Mouse (Mus musculus): ENCODE measurements around the gene Hamp. TPM values are rescaled to one million over a fixed set of nuclear protein-coding genes. Genes with fewer than 3 reads are reported as not detected.

The Hamp gene
- polyA plus RNA-seq, 1 experiment from 2014 or later, result not detected

DNA sequence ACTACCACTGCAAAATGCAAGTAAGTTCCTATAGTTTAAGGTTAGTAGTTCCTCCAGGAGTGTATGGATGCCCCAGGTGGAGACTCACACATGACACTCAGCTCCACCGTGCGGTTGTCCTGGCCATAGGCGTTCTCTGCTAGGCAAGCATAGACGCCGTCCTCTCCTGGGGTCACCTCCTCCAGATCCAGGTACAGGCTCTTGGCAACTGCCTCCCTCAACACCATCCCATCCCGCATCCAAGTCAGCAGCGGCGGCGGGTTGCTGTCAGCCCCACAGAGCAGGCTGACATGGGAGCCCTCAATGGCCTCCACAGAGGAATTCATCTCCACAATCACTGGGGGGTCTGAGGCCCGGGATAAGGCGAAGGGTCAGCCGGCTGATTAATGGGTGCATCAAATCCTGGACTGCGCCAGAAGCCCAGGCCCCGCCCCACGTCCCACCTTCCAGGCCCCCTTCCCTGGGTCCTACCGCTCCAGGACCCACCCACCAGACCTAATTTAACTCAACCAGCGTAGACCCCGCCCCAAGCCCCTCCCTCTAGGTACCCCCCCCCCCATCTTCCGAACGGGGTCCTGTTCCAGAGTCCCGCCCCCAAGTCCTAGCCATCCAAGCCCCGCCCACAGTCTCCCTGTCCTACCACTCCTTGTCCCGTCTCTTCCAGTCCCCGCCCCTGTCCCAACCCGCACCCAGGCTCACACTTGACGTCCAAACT lies 35.4 kb downstream of the Hamp start:
- Histone ChIP-seq H3K27me3 (ENCODE audit: control insufficient read depth, insufficient read depth, low read length) (no peaks in the 10 kb centered on the region; the same call in 1 of the 2 replicates), H3K9me3 (ENCODE audit: control insufficient read depth, low read length) (no peaks in the 10 kb centered on the region)

DNA sequence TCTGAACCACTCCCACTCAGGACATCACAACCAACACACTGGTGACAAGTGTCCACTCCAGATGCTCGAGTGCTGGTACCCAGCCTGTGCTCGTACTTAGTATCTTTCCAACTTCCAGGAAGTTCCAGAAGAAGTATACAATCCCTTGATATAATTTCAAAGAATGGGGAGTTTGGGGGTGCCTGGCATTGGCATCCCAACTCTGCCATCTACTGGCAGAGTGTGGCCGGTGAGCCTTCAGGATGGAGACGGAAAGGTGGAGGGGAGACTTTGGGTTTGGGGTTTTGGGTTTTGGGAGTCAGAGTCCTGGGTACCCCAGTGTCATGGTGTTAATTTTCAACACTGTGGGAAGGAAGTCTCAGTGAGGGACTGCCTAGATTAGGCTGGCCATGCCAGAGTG lies 39.8 kb downstream of the Hamp start:
- ATAC-seq (ENCODE audit: low FRiP score) (no peak), DNase-seq (ENCODE audit: low spot score) (no peak)
- WGBS, result 58% methylated on average over 4 of the region's 4 CpGs
- H3K27me3 ChIP-seq (ENCODE audit: control insufficient read depth, insufficient read depth, low read length), result no peaks in the 10 kb centered on the region; the same call in 1 of the 2 replicates
- no peaks in the 10 kb centered on the region for H3K9me3 ChIP-seq (ENCODE audit: control insufficient read depth, low read length)
- H3K36me3 ChIP-seq (ENCODE audit: control insufficient read depth, insufficient read depth, low read length), result no peaks in the 10 kb centered on the region
- no peak overlapping the region for H3K9ac ChIP-seq (ENCODE audit: low read depth, low read length)
- no peak overlapping the region for H3K27ac ChIP-seq (ENCODE audit: low read depth, low read length)
- H3K4me1 ChIP-seq (replicated peaks; ENCODE audit: control insufficient read depth, insufficient read depth, low read length), result no peaks in the 10 kb centered on the region; the same call in 1 of the 2 replicates
- no peak overlapping the region for H3K4me2 ChIP-seq (replicated peaks; ENCODE audit: low read depth, low read length)
- H3K4me3 ChIP-seq (ENCODE audit: low read depth, low read length), result no peak overlapping the region

More for the DNA sequence above, 35.4 kb downstream of the Hamp start:
- H3K4me2 ChIP-seq (replicated peaks; ENCODE audit: low read depth, low read length), result peak overlapping the region; percentile 58
- DNase-seq (ENCODE audit: low spot score) (peak; percentile 61), ATAC-seq (ENCODE audit: low FRiP score) (peak; percentile 79)
- H3K9ac ChIP-seq (ENCODE audit: low read depth, low read length), result 0 out of 2 replicates have a peak overlapping the region, but pooled peaks have one; percentile 11
- WGBS, result 2% methylated on average over 21 of the region's 26 CpGs
- H3K4me3 ChIP-seq (ENCODE audit: low read depth, low read length), result peak overlapping the region; percentile 26
- no peak overlapping the region for H3K27ac ChIP-seq (ENCODE audit: low read depth, low read length)
- H3K36me3 ChIP-seq (ENCODE audit: control insufficient read depth, insufficient read depth, low read length), result no peaks in the 10 kb centered on the region
- no peaks in the 10 kb centered on the region; the same call in 1 of the 2 replicates for H3K4me1 ChIP-seq (replicated peaks; ENCODE audit: control insufficient read depth, insufficient read depth, low read length)

DNA sequence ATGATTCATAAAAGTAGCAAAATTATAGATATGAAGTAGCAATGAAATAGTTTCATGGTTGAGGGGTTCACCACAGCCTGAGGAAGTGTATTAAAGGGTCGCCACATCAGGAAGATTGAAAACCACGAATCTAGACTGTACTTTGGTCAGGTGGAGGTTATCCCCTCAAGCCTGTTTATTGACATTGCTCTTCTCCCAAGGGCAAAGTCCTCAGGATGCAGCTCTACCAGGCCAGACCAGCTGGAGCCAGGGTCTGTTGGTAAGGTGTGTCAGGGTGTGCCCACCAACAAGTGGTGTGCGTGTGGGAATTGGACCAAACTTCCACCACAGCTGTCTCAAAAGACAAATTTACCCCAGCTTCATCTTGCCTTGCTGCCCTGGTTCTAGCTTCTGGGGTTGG lies 48.6 kb downstream of the Hamp start:
- DNase-seq (ENCODE audit: low spot score) (no peak), ATAC-seq (ENCODE audit: low FRiP score) (no peak)
- Histone ChIP-seq H3K9ac (ENCODE audit: low read depth, low read length) (no peak overlapping the region), H3K4me3 (ENCODE audit: low read depth, low read length) (no peak overlapping the region), H3K9me3 (ENCODE audit: control insufficient read depth, low read length) (no peaks in the 10 kb centered on the region), H3K4me1 (replicated peaks; ENCODE audit: control insufficient read depth, insufficient read depth, low read length) (no peaks in the 10 kb centered on the region), H3K4me2 (replicated peaks; ENCODE audit: low read depth, low read length) (no peak overlapping the region), H3K27me3 (ENCODE audit: control insufficient read depth, insufficient read depth, low read length) (no peaks in the 10 kb centered on the region), H3K36me3 (ENCODE audit: control insufficient read depth, insufficient read depth, low read length) (no peaks in the 10 kb centered on the region), H3K27ac (ENCODE audit: low read depth, low read length) (no peak overlapping the region)
- WGBS, result 89% methylated on average over 3 of the region's 3 CpGs

DNA sequence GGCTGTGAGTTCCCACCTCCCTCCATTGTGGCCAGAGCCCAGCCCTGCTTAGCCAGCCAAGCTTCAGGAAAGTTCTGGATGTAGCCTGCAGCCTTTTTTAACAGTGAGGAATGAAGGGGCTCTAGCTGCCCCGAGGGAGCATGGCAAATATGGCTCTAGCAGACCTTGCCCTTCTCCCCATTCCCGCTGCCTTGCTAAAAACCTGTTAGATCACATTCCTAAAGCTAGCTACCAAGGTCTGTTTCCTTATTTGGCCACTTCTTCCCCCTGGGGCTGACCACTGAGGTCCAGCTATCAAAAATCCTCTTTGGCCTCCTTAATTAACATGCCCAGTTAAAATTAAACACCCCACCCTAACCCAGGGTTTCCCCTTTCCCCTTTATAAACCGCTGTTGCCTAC lies 51.3 kb downstream of the Hamp start:
- H3K36me3 ChIP-seq (ENCODE audit: control insufficient read depth, insufficient read depth, low read length), result no peaks in the 10 kb centered on the region
- H3K9ac ChIP-seq (ENCODE audit: low read depth, low read length), result no peak overlapping the region
- H3K27me3 ChIP-seq (ENCODE audit: control insufficient read depth, insufficient read depth, low read length), result no peaks in the 10 kb centered on the region
- WGBS, result 62% methylated on average over 3 of the region's 3 CpGs
- no peaks in the 10 kb centered on the region for H3K4me1 ChIP-seq (replicated peaks; ENCODE audit: control insufficient read depth, insufficient read depth, low read length)
- DNase-seq (ENCODE audit: low spot score), result no peak
- H3K27ac ChIP-seq (ENCODE audit: low read depth, low read length), result no peak overlapping the region
- no peak overlapping the region for H3K4me2 ChIP-seq (replicated peaks; ENCODE audit: low read depth, low read length)
- no peaks in the 10 kb centered on the region for H3K9me3 ChIP-seq (ENCODE audit: control insufficient read depth, low read length)
- ATAC-seq (ENCODE audit: low FRiP score), result no peak
- no peak overlapping the region for H3K4me3 ChIP-seq (ENCODE audit: low read depth, low read length)

Other genes with a start within 250 kb of the Hamp start
- gene 2200002J24Rik, start 245.1 kb downstream of the Hamp start, polyA plus RNA-seq (2014; fragmentation: Nextera tagmentation; extraction: Ambion mirVana), result not detected in 2 replicates
- gene Atp4a, start 231.8 kb downstream of the Hamp start, polyA plus RNA-seq (2014; fragmentation: Nextera tagmentation; extraction: Ambion mirVana), result 0.65 and 1.4 TPM in 2 replicates
- gene Tmem147, start 214.5 kb downstream of the Hamp start, polyA plus RNA-seq (2014; fragmentation: Nextera tagmentation; extraction: Ambion mirVana), result 143 and 160 TPM in 2 replicates
- 0.60 and 0.75 TPM in 2 replicates for gene Gapdhs, start 200.4 kb downstream of the Hamp start, polyA plus RNA-seq (2014; fragmentation: Nextera tagmentation; extraction: Ambion mirVana)
- gene Sbsn, start 192.6 kb downstream of the Hamp start, polyA plus RNA-seq (2014; fragmentation: Nextera tagmentation; extraction: Ambion mirVana), result 0.39 and 0.42 TPM in 2 replicates
- gene Dmkn, start 180.3 kb downstream of the Hamp start, polyA plus RNA-seq (2014; fragmentation: Nextera tagmentation; extraction: Ambion mirVana), result 0.34 and 0.73 TPM in 2 replicates
- gene Krtdap, start 156.1 kb downstream of the Hamp start, polyA plus RNA-seq (2014; fragmentation: Nextera tagmentation; extraction: Ambion mirVana), result not detected in 2 replicates
- gene Ffar2, start 120.3 kb downstream of the Hamp start, polyA plus RNA-seq (2014; fragmentation: Nextera tagmentation; extraction: Ambion mirVana), result 0.20 TPM in 1 of 2 replicates, not detected in the other
- not detected in 2 replicates for gene Ffar3, start 87.9 kb downstream of the Hamp start, polyA plus RNA-seq (2014; fragmentation: Nextera tagmentation; extraction: Ambion mirVana)
- not detected in 2 replicates for gene Ffar1, start 82.5 kb downstream of the Hamp start, polyA plus RNA-seq (2014; fragmentation: Nextera tagmentation; extraction: Ambion mirVana)
- gene Cd22, start 63.7 kb downstream of the Hamp start, polyA plus RNA-seq (2014; fragmentation: Nextera tagmentation; extraction: Ambion mirVana), result not detected in 2 replicates
- gene Mag, start 29.2 kb downstream of the Hamp start, polyA plus RNA-seq (2014; fragmentation: Nextera tagmentation; extraction: Ambion mirVana), result 0.28 and 0.73 TPM in 2 replicates
- gene Hamp2, start 19.4 kb downstream of the Hamp start, polyA plus RNA-seq (2014; fragmentation: Nextera tagmentation; extraction: Ambion mirVana), result not detected in 2 replicates
- gene Usf2, start 12.8 kb upstream of the Hamp start, polyA plus RNA-seq (2014; fragmentation: Nextera tagmentation; extraction: Ambion mirVana), result 23.5 and 25.4 TPM in 2 replicates
- gene Lsr, start 29.4 kb upstream of the Hamp start, polyA plus RNA-seq (2014; fragmentation: Nextera tagmentation; extraction: Ambion mirVana), result 12.8 and 13.4 TPM in 2 replicates
- gene Fam187b, start 29.8 kb upstream of the Hamp start, polyA plus RNA-seq (2014; fragmentation: Nextera tagmentation; extraction: Ambion mirVana), result 0.59 and 1.1 TPM in 2 replicates
- gene Fxyd5, start 98.4 kb upstream of the Hamp start, polyA plus RNA-seq (2014; fragmentation: Nextera tagmentation; extraction: Ambion mirVana), result 12.3 and 14.1 TPM in 2 replicates
- gene Fxyd7, start 107.4 kb upstream of the Hamp start, polyA plus RNA-seq (2014; fragmentation: Nextera tagmentation; extraction: Ambion mirVana), result 8.7 and 12.6 TPM in 2 replicates
- 15.6 and 18.1 TPM in 2 replicates for gene Fxyd1, start 113.2 kb upstream of the Hamp start, polyA plus RNA-seq (2014; fragmentation: Nextera tagmentation; extraction: Ambion mirVana)
- gene Lgi4, start 115.3 kb upstream of the Hamp start, polyA plus RNA-seq (2014; fragmentation: Nextera tagmentation; extraction: Ambion mirVana), result 1.0 and 2.8 TPM in 2 replicates
- 6.3 and 8.6 TPM in 2 replicates for gene Fxyd3, start 132.7 kb upstream of the Hamp start, polyA plus RNA-seq (2014; fragmentation: Nextera tagmentation; extraction: Ambion mirVana)
- gene Hpn, start 171.3 kb upstream of the Hamp start, polyA plus RNA-seq (2014; fragmentation: Nextera tagmentation; extraction: Ambion mirVana), result 0.56 and 1.4 TPM in 2 replicates
- gene Scn1b, start 183.0 kb upstream of the Hamp start, polyA plus RNA-seq (2014; fragmentation: Nextera tagmentation; extraction: Ambion mirVana), result 0.60 and 0.86 TPM in 2 replicates
- gene Gramd1a, start 211.9 kb upstream of the Hamp start, polyA plus RNA-seq (2014; fragmentation: Nextera tagmentation; extraction: Ambion mirVana), result 120 and 125 TPM in 2 replicates